Mouse (Mus musculus) adrenal gland, adult 8-10 months (tissue): ENCODE results near the gene Plcb1. TPM values are rescaled to one million over a fixed set of nuclear protein-coding genes. Genes with fewer than 3 reads are reported as not detected.

ENCODE experiments used
- total RNA-seq, 4 experiments: library from RNA; stranded (reverse); gene quantifications; 2 replicates each; pipeline ENCODE4 v1.2.4; 2022

Plcb1 gene
- total RNA-seq, 4 experiments from 2014 or later = 95.6 to 151 (median 117) TPM

Other genes with a start within 250 kb of the Plcb1 start
- 1 to 10 TPM in 1 of 4 experiments, under 1 TPM in 2, not detected in 1; 0.32 to 2.2 (median 0.44) TPM for gene Hao1, start 231.7 kb upstream of the Plcb1 start, total RNA-seq
- 10 to 100 TPM; 46.9 to 59.3 (median 54.2) TPM for gene Tmx4, start 141.9 kb upstream of the Plcb1 start, total RNA-seq